Mouse (Mus musculus) erythroid progenitor cell, adult 5-6 weeks (primary cell): ENCODE results near the gene Scarb2. TPM values are rescaled to one million over a fixed set of nuclear protein-coding genes. Genes with fewer than 3 reads are reported as not detected.

Experiments
- ATAC-seq: replicated peaks from 2 replicates; pipeline ENCODE4 v1.8.0; 2016; ENCODE audit warnings: moderate number of reproducible peaks, mild to moderate bottlenecking, moderate TSS enrichment, inconsistent platforms; ENCODE audit not compliant: poor library complexity, low FRiP score, severe bottlenecking
- total RNA-seq, 2 experiments: library from RNA; stranded (forward) in 1 of 2; stranded (reverse) in 1 of 2; fragments of 150-400 nt in 1 of 2; fragments of 186-747, 209-891 nt in 1 of 2; gene quantifications; 2 replicates each; pipeline versions ENCODE4 v1.2.3 to v1.2.4; 2015 to 2017; ENCODE audit warnings: low replicate concordance in 2 of 2

Scarb2 gene
- total RNA-seq, 2 experiments from 2014 or later: 5.9 to 9.8 TPM

DNA sequence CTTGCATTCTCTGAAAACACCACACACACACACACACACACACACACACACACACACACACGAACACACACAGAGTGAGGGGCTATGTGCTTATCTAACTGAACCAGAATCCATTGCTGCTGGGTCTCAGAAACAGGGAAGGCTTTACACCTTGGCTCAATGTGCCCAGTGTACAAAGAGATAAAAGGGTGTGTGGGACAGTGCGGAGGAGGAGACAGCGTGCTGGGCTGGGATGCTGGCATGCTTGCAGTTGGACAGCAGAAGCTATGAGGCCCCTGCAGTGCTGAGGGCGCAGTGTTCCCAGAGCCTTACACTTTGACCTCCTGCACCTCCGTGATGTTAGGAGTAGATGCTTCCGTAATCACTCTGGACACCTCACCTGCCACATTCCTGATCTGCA is 110.2 kb downstream of the Scarb2 start:
- ATAC-seq: no peak

DNA sequence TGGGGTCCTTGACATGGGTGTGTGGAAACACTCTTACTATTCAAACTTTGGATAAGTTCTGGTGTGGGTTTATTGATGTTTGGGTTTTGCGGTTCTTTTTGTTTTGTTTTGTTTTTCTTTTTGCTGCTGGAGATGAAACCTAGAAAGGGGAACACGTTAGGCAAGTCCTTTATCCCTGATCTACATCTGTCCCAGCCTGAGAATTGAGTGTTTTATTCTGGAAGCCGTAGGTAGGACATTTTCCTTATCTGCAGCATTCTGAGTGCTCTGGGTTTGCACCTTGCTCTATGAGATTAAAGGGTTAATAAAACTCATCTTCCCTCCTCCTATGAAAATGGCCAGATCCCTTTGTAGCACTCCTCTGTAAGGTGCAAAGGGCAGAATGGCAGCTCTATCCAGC is 110.9 kb downstream of the Scarb2 start:
- no peak for ATAC-seq

DNA sequence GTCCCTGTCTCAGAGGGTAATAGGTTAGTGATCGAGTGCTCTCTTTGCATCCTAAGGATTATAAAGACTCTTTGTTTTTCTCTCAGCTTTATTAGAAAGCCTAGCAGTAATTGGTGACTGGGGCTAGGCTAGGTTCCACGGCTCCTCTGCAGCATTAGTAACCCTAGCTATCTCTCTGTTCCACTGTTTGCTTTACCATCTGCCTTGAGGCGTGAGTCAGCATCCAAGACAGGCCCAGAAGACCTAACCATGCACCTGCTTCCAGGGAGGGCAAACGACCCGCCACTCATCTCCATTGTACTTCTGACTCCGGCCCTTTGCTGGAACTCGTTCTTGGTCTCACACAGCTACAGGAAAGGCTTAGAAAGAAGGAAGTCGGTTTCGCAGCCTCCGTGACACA is 112.8 kb downstream of the Scarb2 start:
- ATAC-seq: no peak

DNA sequence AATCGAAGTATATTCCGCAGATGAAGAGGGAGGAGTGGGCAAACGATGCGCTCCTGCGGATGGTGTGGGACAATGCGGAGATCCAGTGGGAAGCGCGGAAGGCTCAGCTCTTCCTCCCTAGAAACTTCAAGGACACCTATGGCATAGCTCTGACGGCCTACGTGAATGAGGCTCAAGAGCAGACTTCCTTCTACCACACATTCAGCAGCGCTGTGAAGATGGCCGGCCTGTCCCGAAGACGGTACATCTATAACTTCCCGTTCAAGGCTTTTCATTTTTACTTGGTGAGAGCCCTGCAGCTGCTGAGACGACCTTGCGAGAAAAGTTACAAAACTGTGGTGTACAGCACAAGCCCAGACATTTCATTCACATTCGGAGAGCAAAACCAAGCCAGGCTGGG is 114.1 kb downstream of the Scarb2 start:
- no peak for ATAC-seq

Other genes starting within 250 kb of the Scarb2 start
- gene Naaa, start 228.7 kb downstream of the Scarb2 start, total RNA-seq (2015; ENCODE audit: low replicate concordance): 8.8 and 26.7 TPM in 2 replicates
- gene Naaa, start 228.7 kb downstream of the Scarb2 start, total RNA-seq (2017; ENCODE audit: low replicate concordance): 7.8 and 8.3 TPM in 2 replicates
- gene Sdad1, start 196.4 kb downstream of the Scarb2 start, total RNA-seq (2015; ENCODE audit: low replicate concordance): 7.9 and 8.0 TPM in 2 replicates
- 6.9 and 8.0 TPM in 2 replicates for gene Sdad1, start 196.4 kb downstream of the Scarb2 start, total RNA-seq (2017; ENCODE audit: low replicate concordance)
- 0.84 and 2.5 TPM in 2 replicates for gene Cxcl9, start 178.8 kb downstream of the Scarb2 start, total RNA-seq (2015; ENCODE audit: low replicate concordance)
- gene Cxcl9, start 178.8 kb downstream of the Scarb2 start, total RNA-seq (2017; ENCODE audit: low replicate concordance): 1.4 and 23.5 TPM in 2 replicates
- gene Art3, start 175.0 kb downstream of the Scarb2 start, total RNA-seq (2015; ENCODE audit: low replicate concordance): not detected in 2 replicates
- gene Art3, start 175.0 kb downstream of the Scarb2 start, total RNA-seq (2017; ENCODE audit: low replicate concordance): not detected in 2 replicates
- 6.1 and 18.4 TPM in 2 replicates for gene Cxcl10, start 157.9 kb downstream of the Scarb2 start, total RNA-seq (2015; ENCODE audit: low replicate concordance)
- 1.7 and 2.8 TPM in 2 replicates for gene Cxcl10, start 157.9 kb downstream of the Scarb2 start, total RNA-seq (2017; ENCODE audit: low replicate concordance)
- 22.3 and 32.3 TPM in 2 replicates for gene Nup54, start 71.6 kb downstream of the Scarb2 start, total RNA-seq (2015; ENCODE audit: low replicate concordance)
- 16.3 and 19.8 TPM in 2 replicates for gene Nup54, start 71.6 kb downstream of the Scarb2 start, total RNA-seq (2017; ENCODE audit: low replicate concordance)
- gene Fam47e, start 48.2 kb upstream of the Scarb2 start, total RNA-seq (2015; ENCODE audit: low replicate concordance): not detected in 2 replicates
- gene Fam47e, start 48.2 kb upstream of the Scarb2 start, total RNA-seq (2017; ENCODE audit: low replicate concordance): not detected in 2 replicates
- 2.5 TPM in 1 of 2 replicates, not detected in the other for gene Stbd1, start 96.2 kb upstream of the Scarb2 start, total RNA-seq (2015; ENCODE audit: low replicate concordance)
- gene Stbd1, start 96.2 kb upstream of the Scarb2 start, total RNA-seq (2017; ENCODE audit: low replicate concordance): not detected in 2 replicates
- not detected in 2 replicates for gene Ccdc158, start 168.4 kb upstream of the Scarb2 start, total RNA-seq (2015; ENCODE audit: low replicate concordance)
- 1.3 TPM in 1 of 2 replicates, not detected in the other for gene Ccdc158, start 168.4 kb upstream of the Scarb2 start, total RNA-seq (2017; ENCODE audit: low replicate concordance)
- gene Shroom3, start 176.6 kb upstream of the Scarb2 start, total RNA-seq (2015; ENCODE audit: low replicate concordance): not detected in 2 replicates
- 0.13 TPM in 1 of 2 replicates, not detected in the other for gene Shroom3, start 176.6 kb upstream of the Scarb2 start, total RNA-seq (2017; ENCODE audit: low replicate concordance)